Mouse (Mus musculus): Measurements from ENCODE around the gene Chchd6. TPM values are rescaled to one million over a fixed set of nuclear protein-coding genes. Genes with fewer than 3 reads are reported as not detected.

The Chchd6 gene
- polyA plus RNA-seq, 1 experiment from 2014 or later: 57.2 TPM

DNA sequence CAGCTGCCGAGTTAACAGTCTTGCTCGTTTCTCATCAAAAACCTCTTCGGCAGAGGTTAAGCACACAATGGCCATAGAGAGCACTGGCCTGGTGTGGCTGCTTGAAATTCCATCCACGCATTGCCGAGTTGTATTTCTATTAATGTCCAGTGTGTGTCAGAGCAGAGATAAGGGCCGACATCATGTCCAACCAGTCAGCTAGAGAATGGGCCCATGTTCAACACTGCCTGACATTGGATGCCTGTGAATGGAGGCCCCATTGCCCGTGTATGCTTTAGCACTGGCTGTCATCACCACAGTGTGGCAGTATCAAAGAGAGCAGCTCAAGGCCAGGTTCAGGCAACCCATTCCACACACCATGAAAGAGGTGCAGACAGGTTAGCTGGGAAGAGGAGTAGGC is 38.9 kb downstream of the Chchd6 start:
- Histone ChIP-seq H3K36me3 (ENCODE audit: insufficient read depth, low read length) (no peaks in the 10 kb centered on the region), H3K4me3 (replicated peaks; ENCODE audit: low read depth, low read length) (no peak overlapping the region), H3K9ac (ENCODE audit: low read depth, low read length) (no peak overlapping the region), H3K27ac (no peak overlapping the region), H3K9me3 (replicated peaks; ENCODE audit: low read length) (no peaks in the 10 kb centered on the region), H3K4me2 (ENCODE audit: low read length) (no peak overlapping the region), H3K4me1 (replicated peaks; ENCODE audit: insufficient read depth, low read length) (no peaks in the 10 kb centered on the region), H3K27me3 (ENCODE audit: insufficient read depth, low read length) (no peaks in the 10 kb centered on the region)
- DNase-seq (ENCODE audit: low spot score): peak; percentile 8
- ATAC-seq (replicated peaks; ENCODE audit: low FRiP score, low read depth): no peak
- 36% methylated on average over 7 of the region's 7 CpGs for WGBS
- TF ChIP-seq CTCF (IDR thresholded peaks at IDR 0.05; ENCODE audit: low read depth): peak; percentile 32; the same call in 1 of the 2 replicates

- Histone ChIP-seq H3K36me3 (ENCODE audit: insufficient read depth, low read length) (no peaks in the 10 kb centered on the region), H3K9ac (ENCODE audit: low read depth, low read length) (no peak overlapping the region), H3K4me3 (replicated peaks; ENCODE audit: low read depth, low read length) (no peak overlapping the region), H3K27ac (no peak overlapping the region), H3K27me3 (ENCODE audit: insufficient read depth, low read length) (no peaks in the 10 kb centered on the region), H3K9me3 (replicated peaks; ENCODE audit: low read length) (no peaks in the 10 kb centered on the region), H3K4me2 (ENCODE audit: low read length) (no peak overlapping the region), H3K4me1 (replicated peaks; ENCODE audit: insufficient read depth, low read length) (no peaks in the 10 kb centered on the region)
- ATAC-seq (replicated peaks; ENCODE audit: low FRiP score, low read depth) (no peak), DNase-seq (ENCODE audit: low spot score) (no peak)
- TF ChIP-seq CTCF (IDR thresholded peaks at IDR 0.05; ENCODE audit: low read depth): no peak
- 71% methylated on average over 1 of the region's 1 CpGs for WGBS
These were observed 39.5 kb downstream of the Chchd6 start for GRCm38 (mm10) chr6:89555971-89556370.

DNA sequence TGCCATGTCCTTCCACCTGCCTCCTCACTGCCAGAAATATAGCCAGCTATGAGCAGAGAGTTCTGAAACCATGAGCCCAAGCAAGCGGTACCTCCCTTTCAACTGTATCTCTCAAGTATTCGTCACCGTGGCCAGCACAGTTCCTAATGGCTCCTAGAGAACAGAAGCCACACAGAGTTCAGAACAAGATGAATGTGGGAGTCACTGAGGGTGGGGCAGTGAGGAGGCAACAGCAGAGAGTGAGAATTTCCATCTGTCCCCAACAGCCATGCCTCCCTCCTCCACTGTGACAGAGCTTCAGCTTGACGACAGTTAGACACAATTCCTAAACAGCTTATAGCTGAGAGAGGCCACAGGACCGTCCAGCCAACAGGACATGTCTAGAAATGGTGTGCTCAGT is 41.4 kb downstream of the Chchd6 start:
- DNase-seq (ENCODE audit: low spot score): peak; percentile 61
- 46% methylated on average over 5 of the region's 5 CpGs for WGBS
- no peak for TF ChIP-seq CTCF (IDR thresholded peaks at IDR 0.05; ENCODE audit: low read depth)
- Histone ChIP-seq H3K4me3 (replicated peaks; ENCODE audit: low read depth, low read length) (no peak overlapping the region), H3K27ac (no peak overlapping the region), H3K4me2 (ENCODE audit: low read length) (no peak overlapping the region), H3K9ac (ENCODE audit: low read depth, low read length) (no peak overlapping the region), H3K36me3 (ENCODE audit: insufficient read depth, low read length) (no peaks in the 10 kb centered on the region), H3K27me3 (ENCODE audit: insufficient read depth, low read length) (no peaks in the 10 kb centered on the region), H3K4me1 (replicated peaks; ENCODE audit: insufficient read depth, low read length) (no peaks in the 10 kb centered on the region), H3K9me3 (replicated peaks; ENCODE audit: low read length) (no peaks in the 10 kb centered on the region)
- no peak for ATAC-seq (replicated peaks; ENCODE audit: low FRiP score, low read depth)

GRCm38 (mm10) chr6:89553012-89553704 is 42.3 kb downstream of the Chchd6 start:
- H3K9ac ChIP-seq (ENCODE audit: low read depth, low read length): no peak overlapping the region
- no peak overlapping the region for H3K27ac ChIP-seq
- H3K9me3 ChIP-seq (replicated peaks; ENCODE audit: low read length): no peaks in the 10 kb centered on the region
- no peaks in the 10 kb centered on the region for H3K27me3 ChIP-seq (ENCODE audit: insufficient read depth, low read length)
- no peak overlapping the region for H3K4me3 ChIP-seq (replicated peaks; ENCODE audit: low read depth, low read length)
- H3K36me3 ChIP-seq (ENCODE audit: insufficient read depth, low read length): no peaks in the 10 kb centered on the region
- ATAC-seq (replicated peaks; ENCODE audit: low FRiP score, low read depth) (peak; percentile 75; the same call in 1 of the 2 replicates), DNase-seq (ENCODE audit: low spot score) (peak; percentile 90)
- peak; percentile 96 for TF ChIP-seq CTCF (IDR thresholded peaks at IDR 0.05; ENCODE audit: low read depth)
- H3K4me2 ChIP-seq (ENCODE audit: low read length): no peak overlapping the region
- no peaks in the 10 kb centered on the region for H3K4me1 ChIP-seq (replicated peaks; ENCODE audit: insufficient read depth, low read length)
- 7% methylated on average over 4 of the region's 4 CpGs for WGBS

DNA sequence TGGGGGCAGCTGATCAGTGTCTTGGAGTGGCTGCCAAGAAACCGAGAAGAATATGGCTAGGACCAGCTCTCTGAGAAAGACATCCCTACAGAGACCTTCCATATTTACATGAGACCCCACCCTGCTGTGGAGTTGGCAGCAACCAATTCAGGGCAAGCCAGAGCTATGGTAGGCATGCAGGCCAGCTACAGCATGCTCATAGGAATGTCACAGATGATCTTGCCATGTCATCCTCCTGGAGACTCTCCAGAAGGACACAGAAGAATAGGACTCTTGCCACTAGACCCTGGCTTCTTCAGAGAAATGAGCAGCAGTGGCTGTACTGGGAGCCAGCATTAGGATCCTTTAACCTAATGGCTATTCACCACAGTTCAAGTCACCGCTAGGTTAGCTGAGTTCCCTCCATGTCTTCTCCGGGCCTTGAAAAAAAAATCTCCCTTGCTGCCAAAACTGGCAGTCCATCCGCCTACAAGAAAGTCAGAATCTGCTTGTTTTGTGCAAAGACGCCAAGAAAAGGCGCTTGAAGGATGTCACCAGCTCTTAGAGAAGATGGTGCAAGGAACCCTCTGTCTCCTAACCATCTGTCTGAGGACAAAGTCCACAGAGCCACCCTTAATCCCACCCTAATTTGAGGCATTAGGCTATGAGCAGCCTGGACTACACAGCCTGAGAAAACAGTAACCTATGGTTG is 43.0 kb downstream of the Chchd6 start:
- no peak for ATAC-seq (replicated peaks; ENCODE audit: low FRiP score, low read depth)
- Histone ChIP-seq H3K36me3 (ENCODE audit: insufficient read depth, low read length) (no peaks in the 10 kb centered on the region), H3K27me3 (ENCODE audit: insufficient read depth, low read length) (no peaks in the 10 kb centered on the region)

GRCm38 (mm10) chr6:89549157-89549556 is 46.3 kb downstream of the Chchd6 start:
- DNase-seq (ENCODE audit: low spot score) (no peak), ATAC-seq (replicated peaks; ENCODE audit: low FRiP score, low read depth) (no peak)
- no peak overlapping the region for H3K4me2 ChIP-seq (ENCODE audit: low read length)
- no peak overlapping the region for H3K9ac ChIP-seq (ENCODE audit: low read depth, low read length)
- no peaks in the 10 kb centered on the region for H3K9me3 ChIP-seq (replicated peaks; ENCODE audit: low read length)
- no peak overlapping the region for H3K4me3 ChIP-seq (replicated peaks; ENCODE audit: low read depth, low read length)
- no peak for TF ChIP-seq CTCF (IDR thresholded peaks at IDR 0.05; ENCODE audit: low read depth)
- no peaks in the 10 kb centered on the region for H3K36me3 ChIP-seq (ENCODE audit: insufficient read depth, low read length)
- 77% methylated on average over 3 of the region's 3 CpGs for WGBS
- no peak overlapping the region for H3K27ac ChIP-seq
- H3K4me1 ChIP-seq (replicated peaks; ENCODE audit: insufficient read depth, low read length): no peaks in the 10 kb centered on the region
- H3K27me3 ChIP-seq (ENCODE audit: insufficient read depth, low read length): no peaks in the 10 kb centered on the region

More for the DNA sequence above, 43.0 kb downstream of the Chchd6 start:
- 89% methylated on average over 6 of the region's 6 CpGs for WGBS
- Histone ChIP-seq H3K4me2 (ENCODE audit: low read length) (no peak overlapping the region), H3K9ac (ENCODE audit: low read depth, low read length) (no peak overlapping the region), H3K4me1 (replicated peaks; ENCODE audit: insufficient read depth, low read length) (no peaks in the 10 kb centered on the region), H3K27ac (no peak overlapping the region), H3K9me3 (replicated peaks; ENCODE audit: low read length) (no peaks in the 10 kb centered on the region), H3K4me3 (replicated peaks; ENCODE audit: low read depth, low read length) (no peak overlapping the region)
- DNase-seq (ENCODE audit: low spot score): no peak
- TF ChIP-seq CTCF (IDR thresholded peaks at IDR 0.05; ENCODE audit: low read depth): no peak

Measured in kidney, postnatal 0 days (tissue).